Mouse (Mus musculus) midbrain, embryonic 15.5 days (tissue): Measurements from ENCODE around the gene Gm28051. TPM values are rescaled to one million over a fixed set of nuclear protein-coding genes. Genes with fewer than 3 reads are reported as not detected.

Experiments used
- ATAC-seq: fragments of 200-750 bp; cut with Nextera tagmentation; replicated peaks from 2 replicates; pipeline ENCODE4 v1.8.0; 2017; ENCODE audit warnings: moderate TSS enrichment
- H3K27ac ChIP-seq: fragments of 300-500 bp; sonication (generic); 2 replicates; pipeline ENCODE4 v1.5.1; 2015; ENCODE audit warnings: mild to moderate bottlenecking, inconsistent platforms
- H3K27me3 ChIP-seq: fragments of 300-500 bp; sonication (generic); replicated peaks from 2 replicates; pipeline ENCODE4 v1.6.1; 2015; ENCODE audit warnings: inconsistent platforms
- H3K36me3 ChIP-seq: fragments of 300-500 bp; sonication (generic); replicated peaks from 2 replicates; pipeline ENCODE4 v1.6.1; 2015; ENCODE audit warnings: inconsistent platforms
- H3K4me1 ChIP-seq: fragments of 300-500 bp; sonication (generic); 2 replicates; pipeline ENCODE4 v1.6.1; 2015; ENCODE audit warnings: inconsistent platforms
- H3K4me2 ChIP-seq: fragments of 300-500 bp; sonication (generic); 2 replicates; pipeline ENCODE4 v1.6.1; 2015; ENCODE audit warnings: inconsistent platforms, mild to moderate bottlenecking, moderate library complexity
- H3K4me3 ChIP-seq: fragments of 300-500 bp; sonication (generic); 2 replicates; pipeline ENCODE4 v1.5.1; 2015; ENCODE audit warnings: mild to moderate bottlenecking, inconsistent platforms
- H3K9ac ChIP-seq: fragments of 300-500 bp; sonication (generic); 2 replicates; pipeline ENCODE4 v1.6.1; 2015; ENCODE audit warnings: mild to moderate bottlenecking, inconsistent platforms
- H3K9me3 ChIP-seq: fragments of 300-500 bp; sonication (generic); 2 replicates; pipeline ENCODE4 v1.6.1; 2016; ENCODE audit warnings: inconsistent platforms
- WGBS: fragments of 180-500 bp; shearing (Covaris S2); methylation state at CpG from one replicate; pipeline ENCODE4 v1.1.7; 2015; ENCODE audit warnings: mixed read lengths; 5-methylcytosine and 5-hydroxymethylcytosine counted together
- microRNA counts: library from miRNA; unstranded; fragments of <30 nt; microRNA quantifications from one replicate; lab custom pipeline; 2016
- microRNA-seq: library from miRNA; unstranded; fragments of <30 nt; microRNA quantifications from one replicate; pipeline ENCODE4, GENCODE M21; 2016
- polyA plus RNA-seq: library from polyadenylated mRNA; unstranded; fragments of >200 nt; fragmentation: Nextera tagmentation; extraction: Ambion mirVana; gene quantifications from 2 replicates; pipeline ENCODE4 v1.2.1, GENCODE M21; 2015

The Gm28051 gene
- polyA plus RNA-seq, 1 experiment from 2014 or later = not detected

DNA sequence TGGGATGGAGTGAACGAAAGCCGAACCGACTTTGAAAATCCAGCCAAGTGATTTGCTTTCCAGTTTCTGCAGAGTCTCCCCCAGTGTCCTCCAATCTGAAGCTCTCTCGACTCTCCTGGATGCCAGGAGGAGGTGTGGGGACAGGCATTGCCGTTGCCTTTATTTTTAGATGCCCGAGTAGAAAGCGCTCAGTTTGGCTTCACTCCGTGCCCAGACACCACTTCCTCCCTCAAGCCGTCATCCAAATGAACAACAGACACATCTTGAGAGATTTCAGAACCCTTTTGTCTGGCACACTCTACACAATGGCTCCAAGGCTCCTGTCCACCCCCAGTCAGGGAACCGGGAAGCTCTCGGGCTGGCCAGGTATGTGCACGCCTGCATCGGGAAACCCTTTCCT, 83.4 kb downstream of the Gm28051 start:
- no peak for ATAC-seq
- no peak overlapping the region for H3K4me2 ChIP-seq
- no peak overlapping the region for H3K9ac ChIP-seq
- no peaks in the 10 kb centered on the region for H3K27me3 ChIP-seq
- peaks cover 11% of the 10 kb centered on the region for H3K4me1 ChIP-seq
- H3K4me3 ChIP-seq = no peak overlapping the region
- 91% methylated on average over 13 of the region's 13 CpGs for WGBS
- no peaks in the 10 kb centered on the region for H3K36me3 ChIP-seq
- no peak overlapping the region for H3K27ac ChIP-seq
- no peaks in the 10 kb centered on the region for H3K9me3 ChIP-seq

DNA sequence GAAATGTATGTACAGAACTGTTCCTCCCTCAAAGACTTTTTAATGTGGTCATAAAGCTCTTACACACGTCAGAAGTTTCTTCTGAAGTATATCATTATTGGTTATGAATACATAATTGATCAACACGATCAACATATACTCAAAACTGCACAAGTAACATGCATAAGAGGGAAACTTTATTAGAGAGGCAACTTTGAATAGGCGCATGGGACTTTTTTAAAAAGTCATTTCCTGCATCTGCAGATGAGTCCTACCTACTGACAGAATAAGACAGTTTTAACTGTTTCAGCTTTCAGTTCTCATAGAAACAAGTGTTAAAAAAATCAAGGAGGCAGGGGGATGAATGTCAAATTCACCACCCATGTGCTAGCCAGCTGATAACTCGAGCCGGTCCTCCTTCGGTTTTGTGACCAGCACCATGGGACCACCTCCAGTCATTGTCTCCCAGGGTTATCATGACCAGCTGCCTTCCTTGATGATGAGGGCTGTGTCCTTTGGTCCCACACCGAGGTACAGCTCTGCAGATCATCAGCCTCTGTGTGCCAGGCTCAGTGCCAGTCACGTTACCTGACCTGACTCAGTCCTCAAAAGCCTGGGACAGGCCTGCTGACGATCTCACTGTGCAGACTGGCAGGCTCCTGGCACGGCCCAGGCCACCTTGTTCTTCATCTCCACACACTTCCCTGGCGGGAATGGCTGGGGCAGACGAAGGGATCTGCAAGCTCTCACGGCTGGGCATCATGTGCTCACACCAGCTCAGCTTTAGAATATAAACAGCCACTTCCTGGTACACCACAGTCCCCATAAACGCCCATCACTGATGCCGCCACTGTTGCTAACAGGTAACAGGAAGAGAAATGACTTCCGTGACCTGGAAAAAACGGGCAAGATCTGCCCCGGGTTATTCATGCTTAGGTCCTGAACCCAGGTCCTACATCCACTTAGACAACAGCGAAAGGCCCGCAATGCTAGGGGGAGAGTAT, 84.4 kb downstream of the Gm28051 start:
- 88% methylated on average over 20 of the region's 20 CpGs for WGBS

DNA sequence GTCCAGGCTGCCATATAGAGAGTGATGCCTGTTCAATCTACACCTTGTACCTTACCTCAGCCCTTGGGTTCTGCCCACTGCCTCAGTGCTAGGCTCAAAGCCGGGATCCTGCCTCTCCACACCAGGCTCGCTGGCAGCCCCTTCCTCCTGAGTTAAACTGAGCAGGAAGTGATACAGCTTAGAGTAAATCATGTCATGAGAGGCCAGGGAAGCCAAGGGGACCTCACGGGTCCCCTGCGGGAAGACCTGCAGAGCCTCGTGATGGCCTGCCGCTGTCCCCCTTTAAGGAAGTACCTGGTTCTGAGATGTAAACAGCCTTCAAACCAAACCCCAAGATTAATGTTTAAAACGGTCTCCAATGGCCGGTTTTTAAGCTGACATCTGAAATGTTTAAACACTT, 85.4 kb downstream of the Gm28051 start:
- Histone ChIP-seq H3K27me3 (no peaks in the 10 kb centered on the region), H3K4me2 (no peak overlapping the region), H3K4me1 (peaks cover 8% of the 10 kb centered on the region), H3K4me3 (no peak overlapping the region), H3K27ac (no peak overlapping the region), H3K36me3 (no peaks in the 10 kb centered on the region), H3K9ac (no peak overlapping the region), H3K9me3 (no peaks in the 10 kb centered on the region)
- ATAC-seq = no peak
- 86% methylated on average over 8 of the region's 8 CpGs for WGBS

More for the DNA sequence above, 84.4 kb downstream of the Gm28051 start:
- peaks cover 11% of the 10 kb centered on the region for H3K4me1 ChIP-seq
- H3K27ac ChIP-seq = no peak overlapping the region
- no peak overlapping the region for H3K4me2 ChIP-seq
- H3K9me3 ChIP-seq = no peaks in the 10 kb centered on the region
- H3K9ac ChIP-seq = no peak overlapping the region
- no peaks in the 10 kb centered on the region for H3K27me3 ChIP-seq
- no peaks in the 10 kb centered on the region for H3K36me3 ChIP-seq
- ATAC-seq = no peak
- H3K4me3 ChIP-seq = no peak overlapping the region

DNA sequence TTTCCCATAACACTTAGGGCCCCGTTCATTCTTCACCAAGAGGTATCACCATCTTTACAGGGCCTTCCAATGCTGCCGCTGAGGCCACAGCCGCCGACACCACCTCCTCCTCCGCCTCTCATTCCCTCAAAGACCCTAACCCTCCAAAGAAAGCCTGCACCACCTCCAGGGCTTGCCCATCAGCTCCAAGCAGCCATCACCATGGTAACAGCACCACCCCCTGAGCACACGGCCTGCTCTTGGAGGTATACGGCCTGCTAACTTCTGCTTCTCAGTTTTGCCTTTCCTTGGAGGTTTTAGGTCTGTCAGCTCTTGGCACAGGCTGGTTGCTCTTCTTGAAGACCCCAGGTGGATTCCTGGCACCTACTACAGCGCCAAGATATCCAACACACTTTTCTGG, 86.7 kb downstream of the Gm28051 start:
- Histone ChIP-seq H3K4me1 (peaks cover 8% of the 10 kb centered on the region), H3K4me3 (no peak overlapping the region), H3K27ac (no peak overlapping the region), H3K4me2 (no peak overlapping the region), H3K27me3 (no peaks in the 10 kb centered on the region), H3K9ac (no peak overlapping the region), H3K9me3 (no peaks in the 10 kb centered on the region), H3K36me3 (no peaks in the 10 kb centered on the region)
- 26% methylated on average over 8 of the region's 8 CpGs for whole genome bisulfite sequencing
- ATAC-seq = no peak

MicroRNAs encoded within 50 kb of the gene (microRNA counts, 519-probe panel; counts per million panel counts)
- microRNA mmu-miR-1936 (lab: Ali Mortazavi, UCI) = not detected

Small RNA genes lying within 50 kb of the gene (microRNA-seq; reads per million reads assigned to microRNA genes)
- gene Mir1936 = not detected

Other genes starting within 250 kb of the Gm28051 start
- 152 and 155 TPM in 2 replicates for gene Chga, start 202.8 kb downstream of the Gm28051 start, polyA plus RNA-seq
- gene Itpk1, start 52.8 kb downstream of the Gm28051 start, polyA plus RNA-seq = 34.1 and 34.6 TPM in 2 replicates
- 73.2 and 73.3 TPM in 2 replicates for gene Moap1, start 14.1 kb downstream of the Gm28051 start, polyA plus RNA-seq
- gene Tmem251, start 14.0 kb downstream of the Gm28051 start, polyA plus RNA-seq = 11.9 and 13.2 TPM in 2 replicates
- gene Gon7, start within 50 bp of the Gm28051 start, polyA plus RNA-seq = 46.7 and 51.0 TPM in 2 replicates
- 35.1 and 35.9 TPM in 2 replicates for gene Ubr7, start 202 bp upstream of the Gm28051 start, polyA plus RNA-seq
- gene Gm20604, start 907 bp upstream of the Gm28051 start, polyA plus RNA-seq = 47.9 and 48.7 TPM in 2 replicates
- 14.0 and 14.3 TPM in 2 replicates for gene Btbd7, start 120.7 kb upstream of the Gm28051 start, polyA plus RNA-seq
- gene Cox8c, start 141.6 kb upstream of the Gm28051 start, polyA plus RNA-seq = not detected in 2 replicates
- gene Unc79, start 191.1 kb upstream of the Gm28051 start, polyA plus RNA-seq = 8.1 and 8.7 TPM in 2 replicates